Mouse (Mus musculus) natural killer cell, adult 2 months (primary cell): ENCODE measurements around the gene Pagr1b.

Experiments used
- DNase-seq, 2 experiments: peaks; one replicate each; pipeline ENCODE4 v3.0.0; 2022; ENCODE audit warnings: low spot score in 2 of 2

The Pagr1b gene

GRCm38 (mm10) chr7:126999568-126999967 is 16.7 kb downstream of the Pagr1b start:
- no peak for DNase-seq

GRCm38 (mm10) chr7:126996449-126996848 is 19.8 kb downstream of the Pagr1b start:
- no peak for DNase-seq

GRCm38 (mm10) chr7:126988816-126989215 is 27.5 kb downstream of the Pagr1b start:
- no peak for DNase-seq

GRCm38 (mm10) chr7:126986319-126986718 is 30.0 kb downstream of the Pagr1b start:
- no peak for DNase-seq

DNA sequence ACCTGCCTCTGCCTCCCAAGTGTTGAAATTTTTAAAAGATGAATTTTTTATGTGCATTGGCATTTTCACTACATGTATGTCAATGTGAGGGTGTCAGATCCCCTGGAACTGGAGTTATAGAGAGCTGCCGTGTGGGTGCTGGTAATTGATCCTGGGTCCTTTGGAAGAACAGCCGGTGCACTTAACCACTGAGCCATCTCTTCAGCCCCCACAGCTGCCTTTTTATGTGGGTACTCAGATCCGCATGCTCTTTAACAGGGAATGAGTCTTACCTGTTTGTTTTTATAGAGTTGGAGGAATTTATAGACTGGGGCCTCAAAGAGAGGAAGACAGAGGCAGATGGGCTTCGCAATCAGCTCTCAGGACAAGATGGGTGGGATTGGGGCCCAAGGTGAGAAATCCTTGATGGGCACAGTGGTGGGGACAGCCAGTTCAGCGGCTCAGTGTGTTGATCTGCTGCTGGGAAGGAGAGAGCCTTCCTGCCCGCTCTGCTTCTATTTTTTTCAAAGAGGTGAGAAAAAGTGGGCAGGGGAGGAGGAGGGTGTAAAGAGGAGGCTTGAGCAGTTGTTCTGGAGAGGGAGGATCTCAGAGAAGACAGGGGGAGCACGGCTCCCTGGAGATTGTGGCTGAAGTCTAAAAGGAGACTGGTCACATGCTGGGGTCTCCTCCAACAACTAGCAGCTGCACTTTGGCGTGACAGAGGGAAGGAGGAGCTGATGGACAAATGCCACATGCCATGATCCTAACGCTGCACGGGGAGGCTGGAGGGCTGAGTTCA is 31.4 kb downstream of the Pagr1b start:
- DNase-seq: no peak

GRCm38 (mm10) chr7:126983113-126983512 is 33.2 kb downstream of the Pagr1b start:
- DNase-seq: no peak

DNA sequence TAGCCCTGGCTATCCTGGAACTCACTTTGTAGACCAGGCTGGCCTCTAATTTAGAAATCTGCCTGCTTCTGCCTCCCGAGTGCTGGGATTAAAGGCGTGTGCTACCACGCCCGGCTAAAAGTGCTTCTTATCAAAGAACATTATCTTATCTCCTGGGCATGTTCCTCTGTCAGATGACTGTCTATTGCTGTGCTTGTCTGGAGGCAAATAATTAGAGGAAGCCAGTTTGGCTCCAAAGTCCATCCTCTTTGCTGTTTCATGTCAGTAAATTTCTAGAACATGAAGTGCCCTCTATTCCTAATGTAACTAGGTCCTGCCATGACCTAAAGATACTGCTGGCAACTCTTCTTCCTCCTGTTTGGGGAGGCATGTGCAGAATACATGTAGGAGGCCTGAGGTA is 34.2 kb downstream of the Pagr1b start:
- DNase-seq: no peak

DNA sequence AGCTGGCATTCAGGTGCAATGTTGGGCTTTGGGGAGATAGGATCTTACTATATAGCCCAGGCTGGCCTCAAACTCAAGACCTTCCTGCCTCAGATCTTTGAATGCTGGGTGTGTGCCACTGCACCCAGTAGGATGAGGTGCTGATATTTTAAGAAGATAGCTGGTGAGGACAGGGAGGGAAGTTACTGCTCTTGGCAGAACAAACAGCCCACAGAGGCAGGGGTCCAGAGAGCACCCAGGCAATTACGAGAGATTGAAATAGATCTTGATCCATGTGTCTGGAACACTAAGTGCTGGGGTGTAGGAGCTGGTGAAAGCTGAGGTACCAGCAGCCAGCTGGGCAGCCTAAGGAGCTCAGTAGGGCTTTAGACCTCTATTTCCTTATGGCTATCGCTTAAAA is 34.7 kb downstream of the Pagr1b start:
- DNase-seq: no peak

DNA sequence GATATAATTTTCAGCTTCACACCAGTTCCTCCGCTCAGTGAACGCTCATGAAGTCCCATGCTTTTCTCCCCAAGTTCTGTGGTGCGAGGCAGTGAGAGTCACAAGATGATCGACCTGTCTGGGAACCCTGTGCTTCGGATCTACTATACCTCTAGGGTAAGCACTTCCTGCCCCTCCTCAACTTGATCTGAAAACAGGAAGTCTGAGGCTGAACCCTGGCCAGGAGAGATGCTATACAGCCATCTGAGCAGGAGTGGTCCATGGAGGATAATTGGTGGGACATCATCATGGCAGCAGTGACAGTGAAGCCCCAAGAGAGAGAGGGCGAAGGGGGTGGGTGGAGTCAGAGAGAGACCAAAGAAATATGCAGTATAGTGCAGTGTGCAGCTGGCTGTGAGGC is 37.4 kb downstream of the Pagr1b start:
- no peak for DNase-seq

DNA sequence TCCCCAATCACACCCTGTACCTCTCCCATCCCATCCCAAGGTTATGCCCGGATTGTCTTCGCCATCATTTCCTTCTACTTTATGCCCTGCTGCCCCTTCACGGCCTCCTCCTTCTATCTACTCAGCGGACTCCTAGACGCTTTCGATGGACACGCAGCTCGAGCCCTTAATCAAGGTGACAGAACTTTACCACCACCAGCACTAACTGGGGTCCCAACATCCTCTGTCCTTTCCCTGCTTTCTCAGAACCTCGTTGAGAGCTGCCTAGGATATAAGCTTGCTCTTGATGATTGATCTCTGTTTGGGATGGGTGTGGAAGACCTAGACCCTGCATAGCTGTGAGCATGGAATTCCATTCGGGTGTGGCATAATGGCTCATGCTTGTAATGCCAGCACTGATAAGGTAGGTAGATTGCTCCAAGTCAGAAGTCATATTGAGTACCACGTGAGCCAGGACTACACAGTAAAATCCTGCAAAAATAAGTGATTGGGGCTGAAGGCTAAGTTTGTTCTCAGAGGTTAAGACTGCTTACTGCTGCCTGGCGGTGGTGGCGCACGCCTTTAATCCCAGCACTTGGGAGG is 39.3 kb downstream of the Pagr1b start:
- DNase-seq: no peak

GRCm38 (mm10) chr7:126975950-126976866 is 40.1 kb downstream of the Pagr1b start, which contains the start of gene Cdiptos:
Gene Cdiptos, minus strand, starts transcription at chr7:126976098.
- peak; percentile 93 to 95 for DNase-seq

DNA sequence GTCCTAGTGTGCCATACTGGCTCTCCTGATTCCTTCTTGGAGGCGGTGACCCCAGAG is 40.6 kb downstream of the Pagr1b start, which contains the start of gene Cdipt:
TSS of gene Cdipt (plus strand) at position 22 of the 57 bp plus-strand sequence.
- DNase-seq: no peak

GRCm38 (mm10) chr7:126975493-126975892 is 40.8 kb downstream of the Pagr1b start:
- no peak for DNase-seq

GRCm38 (mm10) chr7:126967361-126967760 is 48.9 kb downstream of the Pagr1b start:
- DNase-seq: no peak

- DNase-seq: no peak
Observed at GRCm38 (mm10) chr7:126965568-126965967, 50.7 kb downstream of the Pagr1b start.

DNA sequence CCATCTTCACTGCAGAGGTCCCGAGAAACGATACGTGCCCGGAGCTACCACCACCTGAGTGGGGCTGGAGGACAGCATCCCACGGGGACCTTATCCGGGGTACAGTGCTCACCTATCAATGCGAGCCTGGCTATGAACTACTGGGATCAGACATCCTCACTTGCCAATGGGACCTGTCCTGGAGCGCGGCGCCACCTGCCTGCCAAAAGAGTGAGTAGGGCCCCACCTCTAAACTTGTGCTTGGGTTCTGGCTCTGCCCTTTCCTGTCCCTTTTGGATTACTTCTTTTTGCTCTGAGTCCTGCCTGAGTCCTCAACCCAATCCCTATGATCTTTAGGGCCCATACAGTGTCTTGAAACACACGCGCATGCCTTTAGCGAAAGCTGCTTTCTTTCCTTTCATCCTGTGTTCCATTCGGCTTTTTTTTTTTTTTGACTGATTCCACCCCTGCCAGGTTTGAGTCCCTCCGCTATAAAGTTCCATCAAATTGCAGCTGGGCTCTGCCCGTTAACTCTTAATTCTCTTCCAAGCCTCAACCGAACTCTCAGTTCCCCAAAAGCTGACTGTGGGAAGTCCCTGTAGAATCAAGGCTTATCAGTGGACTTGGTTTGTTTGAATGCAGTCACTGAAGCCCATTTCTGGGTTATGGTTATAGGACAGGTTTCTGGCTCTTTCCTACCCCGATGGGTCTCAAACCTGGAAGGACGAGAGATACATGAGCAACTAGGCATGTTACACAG is 52.6 kb downstream of the Pagr1b start:
- DNase-seq: peak in 1 of 2 experiments; percentile 28

- DNase-seq: no peak
Observed at GRCm38 (mm10) chr7:126961965-126962364, 54.3 kb downstream of the Pagr1b start.

- no peak for DNase-seq
Observed at GRCm38 (mm10) chr7:126961095-126961494, 55.2 kb downstream of the Pagr1b start.

- no peak for DNase-seq
Observed at GRCm38 (mm10) chr7:126959780-126960179, 56.5 kb downstream of the Pagr1b start.

- no peak for DNase-seq
Observed at GRCm38 (mm10) chr7:126955125-126955524, 61.2 kb downstream of the Pagr1b start.

GRCm38 (mm10) chr7:126952646-126953045 is 63.6 kb downstream of the Pagr1b start:
- no peak for DNase-seq

DNA sequence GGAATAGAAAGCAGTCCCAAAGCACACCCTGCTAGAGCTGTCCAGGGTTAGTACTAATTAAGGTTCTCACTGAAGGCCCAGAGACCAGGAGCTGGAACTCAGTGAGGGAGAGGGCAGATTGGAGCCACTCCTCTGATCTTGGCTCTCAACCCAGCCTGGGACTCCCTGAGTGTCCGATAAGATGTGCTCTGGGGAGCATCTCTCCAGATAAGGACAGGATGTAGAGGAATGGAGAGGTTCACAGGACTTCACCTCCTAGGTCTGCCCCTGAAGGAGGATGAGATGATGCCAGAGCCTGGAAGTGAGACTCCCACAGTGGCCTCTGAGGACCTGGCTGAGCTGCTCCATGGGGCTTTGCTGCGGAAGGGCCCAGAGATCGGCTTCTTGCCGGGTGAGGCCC is 64.5 kb downstream of the Pagr1b start:
- DNase-seq: no peak
